Mouse (Mus musculus): ENCODE results near the gene Gapt. TPM values are rescaled to one million over a fixed set of nuclear protein-coding genes. Genes with fewer than 3 reads are reported as not detected.
"Not testable (repeated sequence)": the region's sequence is repeated elsewhere in the genome, so short reads cannot be mapped to it uniquely, and the experiment has no call there.

Gene Gapt
- total RNA-seq (2017), result 1.7 and 2.7 TPM in 2 replicates

- peak; percentile 93 for ATAC-seq (replicated peaks; ENCODE audit: low read depth, poor library complexity, severe bottlenecking)
These were observed at the start of gene Gapt for GRCm38 (mm10) chr13:110356941-110357340. Gene Gapt (minus strand): TSS chr13:110357199.

DNA sequence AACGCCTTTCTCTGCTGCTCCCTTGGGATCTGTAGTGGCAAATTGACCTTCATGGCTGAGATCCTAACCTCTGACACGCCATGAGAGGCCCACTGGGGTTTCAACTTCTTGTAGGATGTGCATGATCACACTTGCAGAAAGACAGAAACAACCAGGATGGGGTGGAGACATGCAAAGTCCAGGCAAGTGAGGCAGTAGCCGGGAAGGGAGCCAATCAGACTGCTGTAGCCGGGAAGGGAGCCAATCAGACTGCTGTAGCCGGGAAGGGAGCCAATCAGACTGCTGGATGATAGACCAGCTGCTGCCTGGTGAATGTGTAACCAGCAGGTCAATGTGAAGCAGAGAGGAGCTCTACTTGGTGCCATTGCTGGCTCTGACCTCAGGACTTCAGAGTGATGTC lies 49.2 kb upstream of the Gapt start:
- ATAC-seq (replicated peaks; ENCODE audit: low read depth, poor library complexity, severe bottlenecking), result 0 out of 2 replicates have a peak, but pooled peaks have one; percentile 25

DNA sequence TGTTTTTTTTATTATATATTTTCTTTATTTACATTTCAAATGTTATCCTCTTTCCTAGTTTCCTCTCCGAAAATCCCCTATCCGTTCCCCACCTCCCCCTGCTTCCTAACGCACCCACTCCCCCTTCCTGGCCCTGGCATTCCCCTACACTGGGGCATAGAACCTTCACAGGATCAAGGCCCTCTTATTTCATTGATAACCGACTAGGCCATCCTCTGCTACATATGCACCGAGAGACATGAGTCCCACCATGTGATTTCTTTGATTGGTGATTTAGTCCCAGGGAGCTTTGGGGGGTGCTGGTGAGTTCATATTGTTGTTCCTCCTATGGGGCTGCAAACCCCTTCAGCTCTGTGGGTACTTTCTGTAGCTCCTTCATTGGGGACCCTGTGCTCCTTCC lies 47.7 kb upstream of the Gapt start:
- not testable (repeated sequence) for ATAC-seq (replicated peaks; ENCODE audit: low read depth, poor library complexity, severe bottlenecking)

DNA sequence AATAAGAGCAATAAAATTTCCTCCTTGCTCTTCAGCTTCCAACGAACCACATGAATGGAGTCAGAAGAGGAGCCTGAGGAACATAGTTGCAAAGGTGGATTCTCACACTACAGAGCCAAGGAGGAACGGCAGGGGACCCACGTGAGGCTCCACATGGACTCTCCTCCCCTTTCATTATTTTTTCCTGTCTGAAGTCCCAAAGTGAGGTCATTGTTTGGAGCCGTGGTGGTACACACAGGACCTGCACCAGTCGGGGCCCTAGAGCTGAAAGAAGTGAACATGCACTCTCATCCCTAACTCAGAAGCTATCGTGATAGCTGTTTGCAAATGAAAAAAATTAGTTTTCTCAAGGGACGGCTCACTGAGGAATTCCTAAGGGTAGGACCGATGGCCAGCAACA lies 47.1 kb upstream of the Gapt start:
- ATAC-seq (replicated peaks; ENCODE audit: low read depth, poor library complexity, severe bottlenecking), result no peak

GRCm38 (mm10) chr13:110401877-110402276 lies 44.9 kb upstream of the Gapt start:
- ATAC-seq (replicated peaks; ENCODE audit: low read depth, poor library complexity, severe bottlenecking), result no peak

GRCm38 (mm10) chr13:110401443-110401842 lies 44.4 kb upstream of the Gapt start:
- ATAC-seq (replicated peaks; ENCODE audit: low read depth, poor library complexity, severe bottlenecking), result no peak

GRCm38 (mm10) chr13:110398513-110399270 lies 41.7 kb upstream of the Gapt start:
- no peak for ATAC-seq (replicated peaks; ENCODE audit: low read depth, poor library complexity, severe bottlenecking)

GRCm38 (mm10) chr13:110397750-110398149 lies 40.8 kb upstream of the Gapt start:
- ATAC-seq (replicated peaks; ENCODE audit: low read depth, poor library complexity, severe bottlenecking), result no peak

GRCm38 (mm10) chr13:110395916-110396685 lies 39.1 kb upstream of the Gapt start:
- ATAC-seq (replicated peaks; ENCODE audit: low read depth, poor library complexity, severe bottlenecking), result no peak

DNA sequence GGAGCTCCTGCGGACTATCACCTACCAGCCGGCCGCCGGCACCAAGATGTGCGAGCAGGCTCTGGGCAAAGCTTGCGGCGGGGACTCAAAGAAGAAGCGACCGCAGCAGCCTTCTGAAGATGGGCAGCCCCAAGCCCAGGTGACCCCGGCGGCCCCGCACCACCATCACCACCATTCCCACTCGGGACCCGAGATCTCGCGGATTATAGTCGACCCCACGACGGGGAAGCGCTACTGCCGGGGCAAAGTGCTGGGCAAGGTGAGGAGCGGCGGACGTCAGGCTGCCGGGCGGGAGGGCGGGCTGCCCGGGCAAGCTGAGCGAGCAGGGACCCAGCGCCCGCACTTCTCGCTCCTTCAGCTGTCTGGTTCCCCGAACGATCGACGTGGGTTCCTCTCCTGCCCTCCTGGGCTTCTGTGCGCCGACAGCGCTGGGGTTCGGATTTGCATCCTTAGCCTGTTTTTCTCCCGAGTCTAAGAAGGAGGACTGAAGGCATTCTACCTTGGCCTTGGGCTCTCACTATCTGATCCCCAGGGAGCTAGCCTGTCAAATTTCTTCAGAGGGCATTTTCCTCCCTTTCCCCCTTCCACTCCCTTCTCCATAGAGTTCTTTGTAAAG lies 38.3 kb upstream of the Gapt start:
- ATAC-seq (replicated peaks; ENCODE audit: low read depth, poor library complexity, severe bottlenecking), result peak; percentile 4; the same call in 1 of the 2 replicates

- ATAC-seq (replicated peaks; ENCODE audit: low read depth, poor library complexity, severe bottlenecking), result peak; percentile 76
These were observed 37.5 kb upstream of the Gapt start, which contains the start of gene Plk2 for GRCm38 (mm10) chr13:110394291-110395178. Gene Plk2 (plus strand): TSS chr13:110395046.

GRCm38 (mm10) chr13:110392631-110393030 lies 35.6 kb upstream of the Gapt start:
- ATAC-seq (replicated peaks; ENCODE audit: low read depth, poor library complexity, severe bottlenecking), result no peak

DNA sequence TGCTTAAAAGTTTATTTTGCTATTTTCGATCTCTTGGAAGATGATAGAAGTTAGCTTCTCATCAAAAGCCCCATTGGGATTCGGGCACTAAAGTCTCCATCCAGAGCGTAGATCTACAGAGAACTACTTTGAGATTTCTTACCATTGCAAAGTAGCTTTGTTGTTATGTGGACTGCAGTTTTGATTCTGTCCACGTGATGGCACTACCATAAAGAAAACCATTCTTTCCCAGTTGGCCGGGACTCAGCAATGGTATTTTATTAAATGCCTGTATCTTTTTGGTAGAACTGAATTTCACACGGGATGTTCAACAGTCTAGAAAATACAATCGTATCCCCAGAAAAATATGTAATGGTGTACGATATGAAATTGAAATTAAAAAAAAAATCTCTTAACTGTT lies 35.2 kb upstream of the Gapt start:
- peak; percentile 42; the same call in 1 of the 2 replicates for ATAC-seq (replicated peaks; ENCODE audit: low read depth, poor library complexity, severe bottlenecking)

- peak; percentile 99 for ATAC-seq (replicated peaks; ENCODE audit: low read depth, poor library complexity, severe bottlenecking)
These were observed 27.5 kb upstream of the Gapt start for GRCm38 (mm10) chr13:110384514-110384913.

DNA sequence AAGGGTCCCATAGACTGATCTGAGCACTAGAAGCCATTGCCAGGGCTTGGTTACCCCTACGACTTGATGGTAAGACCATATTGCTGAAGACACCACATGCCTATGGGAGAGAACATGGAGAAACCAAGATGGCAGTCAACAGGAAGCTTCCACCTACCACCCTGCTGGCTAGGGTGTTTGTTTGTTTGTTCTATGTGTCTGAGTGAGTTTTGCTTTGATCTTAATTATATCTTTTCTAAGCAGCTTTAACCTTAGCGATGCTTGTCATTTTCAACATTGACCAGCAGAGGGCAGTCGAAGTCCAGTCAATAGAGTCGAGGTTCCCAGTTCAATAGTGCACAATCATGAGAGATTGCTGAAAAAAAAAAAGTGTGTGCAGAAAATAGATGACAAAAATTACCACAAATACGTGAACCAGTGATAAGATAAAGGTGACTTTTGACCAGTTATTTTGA lies 25.5 kb upstream of the Gapt start:
- peak; percentile 54; the same call in 1 of the 2 replicates for ATAC-seq (replicated peaks; ENCODE audit: low read depth, poor library complexity, severe bottlenecking)

DNA sequence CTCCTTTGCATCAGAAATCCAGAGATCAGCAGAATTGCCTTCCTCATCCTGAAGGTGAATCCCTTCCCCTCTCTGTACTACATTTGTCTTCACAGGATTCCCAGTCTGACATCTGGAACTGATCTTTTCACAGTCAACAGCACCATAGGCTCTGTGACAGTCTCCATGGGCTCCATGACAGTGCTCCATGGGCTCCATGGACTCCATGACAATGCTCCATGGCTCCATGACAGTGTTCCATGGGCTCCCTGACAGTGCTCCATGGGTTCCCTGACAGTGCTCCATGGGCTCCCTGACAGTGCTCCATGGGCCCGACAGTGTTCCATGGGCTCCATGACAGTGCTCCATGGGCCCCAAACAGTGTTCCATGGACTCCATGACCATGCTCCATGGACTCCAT lies 12.7 kb upstream of the Gapt start:
- no peak for ATAC-seq (replicated peaks; ENCODE audit: low read depth, poor library complexity, severe bottlenecking)

DNA sequence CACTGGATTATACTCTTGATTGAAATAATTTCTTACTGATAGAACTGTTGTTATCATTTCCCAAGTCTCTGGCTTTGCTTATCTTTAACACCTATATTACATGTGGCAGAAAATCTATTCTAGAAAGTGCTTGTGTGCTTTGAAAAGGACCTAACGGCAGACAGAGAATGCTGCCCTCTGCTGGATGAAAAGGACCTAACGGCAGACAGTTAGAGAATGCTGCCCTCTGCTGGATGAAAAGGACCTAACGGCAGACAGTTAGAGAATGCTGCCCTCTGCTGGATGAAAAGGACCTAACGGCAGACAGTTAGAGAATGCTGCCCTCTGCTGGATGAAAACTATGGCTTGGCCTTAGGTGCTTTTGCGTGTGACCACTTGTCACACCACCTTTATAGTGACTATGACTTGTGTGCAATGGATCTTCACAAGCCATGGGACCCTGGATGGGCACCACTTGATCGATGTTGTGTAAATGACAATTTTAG lies 11.6 kb upstream of the Gapt start:
- ATAC-seq (replicated peaks; ENCODE audit: low read depth, poor library complexity, severe bottlenecking), result peak; percentile 91

GRCm38 (mm10) chr13:110367961-110368555 lies 11.1 kb upstream of the Gapt start:
- ATAC-seq (replicated peaks; ENCODE audit: low read depth, poor library complexity, severe bottlenecking), result no peak

- no peak for ATAC-seq (replicated peaks; ENCODE audit: low read depth, poor library complexity, severe bottlenecking)
These were observed 9.5 kb upstream of the Gapt start for GRCm38 (mm10) chr13:110366477-110366876.

Data from common myeloid progenitor, adult 5-6 weeks (primary cell).